Mouse (Mus musculus) cerebral cortex, adult 2 months (tissue): Measurements from ENCODE around the gene Chd4.

ENCODE experiments used
- WGBS: fragments of 180-500 bp; shearing (Covaris S2); methylation state at CpG from one replicate; pipeline ENCODE4 v1.1.7; 2018; 5-methylcytosine and 5-hydroxymethylcytosine counted together

Gene Chd4

DNA sequence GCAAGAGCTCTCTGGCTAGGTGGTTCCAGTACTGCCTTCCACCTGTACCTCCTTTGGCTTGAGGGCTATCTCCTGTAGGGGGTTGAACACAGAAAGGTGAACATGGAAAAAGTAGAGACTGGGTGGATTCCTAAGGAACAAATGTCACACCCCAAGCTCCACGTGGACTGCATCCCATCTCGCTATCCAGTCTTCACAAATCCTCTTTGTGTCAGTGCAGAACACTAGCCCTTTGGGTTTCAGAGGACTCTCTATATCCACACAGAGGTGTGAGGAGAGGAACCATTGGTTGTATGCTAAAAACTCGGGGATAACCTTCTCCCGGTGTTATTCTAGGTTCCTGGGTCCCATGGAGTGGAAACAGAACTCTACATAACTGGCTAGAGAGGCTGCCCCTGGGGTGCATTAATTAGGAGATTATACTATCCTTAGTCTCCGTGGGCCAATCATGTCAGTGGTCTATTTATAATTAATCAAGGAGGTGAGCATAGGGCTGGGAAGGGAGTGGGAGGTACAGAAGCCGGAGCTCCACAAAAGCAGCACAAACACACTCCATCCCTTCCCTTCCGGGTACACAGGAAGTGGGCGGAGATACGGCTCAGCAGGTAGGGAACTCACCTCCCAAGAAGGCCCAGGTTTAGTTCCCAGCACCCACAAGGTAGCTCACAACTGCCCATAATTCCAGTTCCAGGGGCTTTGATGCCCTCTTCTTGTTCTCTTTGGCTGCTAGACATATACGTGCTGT lies 5.3 kb upstream of the Chd4 start:
- 41% methylated on average over 10 of the region's 10 CpGs for WGBS

GRCm38 (mm10) chr6:125092372-125092771 lies 3.4 kb upstream of the Chd4 start:
- WGBS, result 76% methylated on average over 5 of the region's 5 CpGs

DNA sequence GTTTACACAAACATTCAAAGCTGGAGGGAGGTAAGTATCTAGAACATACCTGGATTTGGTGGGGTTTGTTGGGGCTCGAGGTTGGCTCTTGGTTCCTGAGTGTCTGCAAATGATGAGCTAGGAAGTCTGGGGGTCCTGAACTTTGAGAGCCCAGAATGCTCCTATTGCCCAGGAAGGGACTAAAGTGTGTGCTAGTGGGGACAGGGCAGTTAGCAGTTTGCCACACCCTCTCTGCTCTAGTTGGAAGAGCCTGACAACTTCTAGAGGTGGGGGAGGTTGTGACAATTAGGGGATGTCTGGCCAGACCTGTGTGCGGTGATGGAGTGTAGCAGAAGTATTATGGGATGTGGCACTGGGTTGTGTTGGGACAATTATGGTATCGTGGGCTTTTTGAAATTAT lies 938 bp upstream of the Chd4 start:
- 52% methylated on average over 3 of the region's 3 CpGs for WGBS

DNA sequence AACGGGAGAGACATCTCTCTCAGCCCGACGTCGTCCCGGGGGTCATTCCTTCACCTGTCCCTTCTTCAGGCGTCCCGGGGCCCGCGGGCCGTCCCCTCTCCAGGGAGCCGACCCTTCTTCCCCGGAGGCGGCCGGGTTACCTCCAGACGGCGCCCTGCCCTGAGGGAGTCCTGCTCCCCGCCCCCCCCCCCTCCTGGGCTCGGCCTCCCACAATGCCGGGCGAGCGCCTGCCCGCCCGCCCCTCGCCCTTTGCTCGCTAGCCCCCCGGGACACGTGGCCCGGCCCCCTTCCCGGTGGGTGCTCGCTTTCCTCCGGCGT lies 457 bp downstream of the Chd4 start:
- WGBS, result 1% methylated on average over 27 of the region's 32 CpGs

GRCm38 (mm10) chr6:125096597-125097345 lies 990 bp downstream of the Chd4 start:
- under 1% methylated on average over 43 of the region's 44 CpGs for WGBS

DNA sequence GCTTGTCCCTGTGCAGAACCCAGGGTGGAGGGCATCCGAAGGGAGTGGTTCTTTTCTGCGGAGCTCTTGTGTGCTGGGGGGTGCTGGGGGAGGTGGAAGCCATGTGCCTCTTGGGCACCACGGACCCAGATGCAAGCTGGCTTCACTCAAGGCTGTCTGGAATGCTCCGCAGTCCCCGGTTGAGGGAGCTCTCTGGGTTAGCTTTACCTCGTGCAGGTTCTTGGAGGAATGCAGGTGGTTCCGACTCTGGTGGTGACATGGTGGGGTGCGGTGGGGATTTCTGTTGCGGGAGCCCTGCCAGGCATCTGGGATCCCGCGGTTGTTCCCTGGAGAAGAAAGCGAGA lies 1.5 kb downstream of the Chd4 start:
- 1% methylated on average over 12 of the region's 12 CpGs for WGBS

- WGBS, result 23% methylated on average over 8 of the region's 8 CpGs
Observed at GRCm38 (mm10) chr6:125097951-125098350, 2.2 kb downstream of the Chd4 start.

DNA sequence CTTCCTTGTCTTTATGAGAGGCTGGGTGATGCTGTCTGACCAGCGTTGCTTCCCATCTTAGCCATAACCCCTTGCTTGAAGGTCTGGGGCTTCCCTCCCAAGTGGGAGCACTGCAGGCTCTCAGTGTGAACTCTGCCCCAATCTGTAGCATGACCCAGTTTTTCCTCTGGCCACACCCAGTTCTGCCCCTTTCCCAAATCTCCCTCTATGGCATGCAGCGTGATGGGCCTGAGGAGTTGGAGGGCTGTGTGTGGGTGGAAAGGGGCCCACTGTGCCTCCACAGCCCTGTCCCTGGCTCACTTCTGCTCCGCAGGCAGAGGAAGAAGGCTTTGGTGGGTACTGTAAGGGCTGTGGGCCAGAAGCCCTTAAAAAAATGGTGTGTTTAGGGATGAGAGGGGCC lies 2.7 kb downstream of the Chd4 start:
- 22% methylated on average over 3 of the region's 3 CpGs for WGBS

GRCm38 (mm10) chr6:125099421-125099971 lies 3.7 kb downstream of the Chd4 start:
- 15% methylated on average over 5 of the region's 5 CpGs for WGBS

GRCm38 (mm10) chr6:125101444-125101843 lies 5.7 kb downstream of the Chd4 start:
- 83% methylated on average over 9 of the region's 9 CpGs for WGBS

DNA sequence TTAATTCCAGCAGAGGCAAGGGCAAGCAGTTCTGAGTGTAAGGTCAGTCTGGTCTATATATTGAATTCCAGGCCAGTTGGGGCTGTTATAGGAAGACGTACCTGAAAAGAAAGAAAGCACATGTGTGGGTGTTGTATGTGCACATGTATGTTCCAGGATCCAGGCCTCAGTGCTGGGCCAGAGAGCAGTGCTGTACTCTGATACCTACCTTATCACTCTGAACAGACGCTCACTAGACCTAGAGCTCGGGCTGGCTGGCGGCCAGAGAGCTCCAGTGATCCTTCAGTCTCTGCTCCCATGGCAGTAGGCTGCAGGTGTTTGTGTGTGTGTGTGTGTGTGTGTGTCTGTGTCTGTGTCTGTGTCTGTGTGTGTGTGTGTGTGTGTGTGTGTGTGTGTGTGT lies 8.4 kb downstream of the Chd4 start:
- 74% methylated on average over 4 of the region's 4 CpGs for WGBS

DNA sequence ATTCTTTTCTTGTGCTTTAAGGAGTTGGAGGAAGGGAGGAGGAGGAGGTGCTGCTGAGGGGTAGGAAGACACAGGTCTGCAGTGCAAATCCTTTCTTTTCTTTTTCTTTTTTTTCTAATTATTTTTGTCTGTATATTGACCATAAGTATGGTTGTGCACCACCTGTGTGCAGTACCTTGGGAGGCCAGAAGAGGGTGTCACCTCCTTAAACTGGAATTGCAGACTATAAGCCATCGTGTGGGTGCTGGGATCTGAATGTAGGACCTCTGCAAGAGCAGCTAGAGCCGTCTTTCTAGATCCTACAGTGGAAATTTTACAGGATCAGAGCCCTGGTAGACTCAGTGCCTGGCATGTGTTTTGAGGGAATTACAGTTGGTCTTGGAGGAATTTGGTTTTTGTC lies 11.9 kb downstream of the Chd4 start:
- WGBS, result 93% methylated on average over 2 of the region's 2 CpGs

- WGBS, result 86% methylated on average over 14 of the region's 14 CpGs
Observed at GRCm38 (mm10) chr6:125109371-125109770, 13.6 kb downstream of the Chd4 start.

DNA sequence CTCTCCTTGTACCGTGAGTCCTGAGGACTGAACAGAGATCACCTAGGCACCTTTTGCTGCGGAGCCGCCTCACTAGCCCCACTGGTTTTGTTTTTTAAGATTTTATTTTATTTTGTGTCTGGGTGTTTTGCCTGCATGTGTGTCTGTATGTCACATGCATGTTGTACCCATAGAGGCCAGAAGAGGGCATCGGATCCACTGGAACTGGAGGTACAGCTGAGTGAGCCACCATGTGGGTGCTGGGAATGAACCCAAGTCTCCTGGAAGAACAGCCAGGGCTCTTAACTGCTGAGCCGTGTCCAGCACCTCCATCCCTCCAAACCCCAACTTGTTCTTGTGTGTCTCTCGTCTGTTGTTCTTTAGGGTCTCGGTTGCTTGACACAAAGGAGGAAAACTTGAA lies 15.1 kb downstream of the Chd4 start:
- WGBS, result 75% methylated on average over 7 of the region's 7 CpGs

DNA sequence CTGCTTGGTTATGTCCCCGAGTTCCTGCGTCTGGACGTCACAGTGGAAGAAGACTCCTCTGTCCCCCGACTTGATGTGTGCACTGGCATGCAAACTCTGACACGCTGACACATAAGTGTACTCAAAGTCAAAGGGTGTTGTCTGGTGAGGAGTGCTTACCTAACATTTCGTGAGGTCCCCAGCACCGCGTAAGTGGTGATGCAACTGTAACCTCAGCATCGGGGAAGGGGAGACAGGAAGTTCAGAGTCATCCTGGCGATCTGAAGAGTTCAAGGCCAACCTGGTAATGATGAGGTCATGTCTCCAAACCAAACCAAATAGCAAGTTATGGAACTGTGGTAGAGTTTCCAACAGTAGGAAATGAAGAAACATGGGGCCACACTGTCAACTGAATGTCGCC lies 16.8 kb downstream of the Chd4 start:
- 88% methylated on average over 11 of the region's 11 CpGs for WGBS

DNA sequence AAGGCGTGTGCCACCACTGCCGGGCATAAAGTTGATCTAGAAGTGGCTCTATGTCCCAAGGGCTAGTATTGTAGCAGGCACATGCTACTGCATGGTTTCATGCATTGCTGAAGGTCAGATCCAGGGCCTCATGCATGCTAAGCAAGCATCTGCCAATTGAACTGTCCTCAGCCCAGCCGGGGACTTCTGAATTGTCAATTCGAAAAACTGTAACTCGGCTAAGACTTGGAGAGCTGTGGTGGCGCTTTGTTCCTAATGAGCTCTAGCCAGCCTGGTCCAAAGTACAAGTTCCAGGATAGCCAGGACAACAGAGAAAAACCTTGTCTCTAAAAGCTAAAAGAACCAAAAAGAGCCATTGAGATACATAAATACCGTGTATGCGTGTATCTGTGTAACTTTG lies 23.6 kb downstream of the Chd4 start:
- WGBS, result 76% methylated on average over 8 of the region's 8 CpGs

DNA sequence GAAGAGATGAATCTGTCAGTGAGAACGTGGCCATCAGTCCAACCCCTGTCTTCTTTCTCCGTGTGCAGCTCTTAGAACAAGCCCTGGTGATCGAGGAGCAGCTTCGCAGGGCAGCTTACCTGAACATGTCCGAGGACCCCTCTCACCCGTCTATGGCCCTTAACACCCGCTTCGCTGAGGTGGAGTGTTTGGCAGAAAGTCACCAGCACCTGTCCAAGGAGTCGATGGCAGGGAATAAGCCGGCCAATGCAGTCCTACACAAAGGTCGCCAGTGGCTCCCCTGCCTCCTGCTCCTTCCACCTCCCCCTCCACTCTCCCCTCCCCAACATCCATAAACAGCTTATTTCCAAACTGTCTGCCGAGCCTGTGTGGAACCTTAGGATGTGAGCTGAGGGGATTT lies 32.9 kb downstream of the Chd4 start:
- WGBS, result 81% methylated on average over 12 of the region's 12 CpGs

GRCm38 (mm10) chr6:125129710-125130402 lies 34.1 kb downstream of the Chd4 start:
- 81% methylated on average over 20 of the region's 20 CpGs for WGBS

DNA sequence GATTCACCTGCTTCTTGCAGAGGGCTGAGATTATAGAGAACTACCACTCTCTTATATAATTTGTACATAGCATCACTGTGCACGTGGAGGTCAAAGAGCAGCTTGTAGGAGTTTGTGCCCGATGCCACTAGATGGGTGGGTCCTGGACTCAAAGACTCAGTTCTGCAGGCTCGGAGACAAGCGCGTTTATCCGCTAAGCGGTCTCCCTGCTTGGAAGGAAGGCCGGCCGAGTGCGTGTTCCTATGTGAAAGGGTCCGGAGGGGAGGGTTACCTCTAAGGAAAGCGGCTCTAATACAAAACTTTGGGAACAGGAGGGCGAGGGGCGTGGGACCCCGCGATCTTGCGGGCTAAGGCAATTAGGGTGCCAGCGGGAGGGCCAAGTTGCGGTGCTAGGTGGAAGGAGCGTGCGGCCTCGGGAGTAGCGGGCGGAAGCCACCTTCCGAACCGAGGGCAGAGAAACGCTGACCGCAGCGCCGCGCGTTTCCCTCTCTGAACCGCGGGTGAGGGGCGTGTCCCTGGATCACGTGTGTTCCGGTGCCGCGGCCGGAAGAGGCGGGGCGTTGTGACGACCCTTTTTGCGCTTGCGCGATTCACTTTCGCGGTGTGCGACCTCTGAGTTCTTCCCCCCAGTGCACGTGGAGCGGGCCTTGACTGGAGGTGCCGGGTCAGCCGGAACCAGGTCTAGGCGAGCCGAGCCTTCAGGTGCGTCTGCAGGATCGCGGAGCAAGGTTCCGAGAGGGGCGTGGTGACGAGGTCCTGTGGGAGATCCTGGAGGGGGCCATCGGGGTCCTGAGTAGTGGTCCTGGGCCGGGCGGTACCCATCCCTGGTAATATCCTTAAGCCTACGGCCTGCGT lies 35.7 kb downstream of the Chd4 start, which contains the start of gene Nop2:
Gene Nop2 (plus strand): TSS at position 608 of the 855 bp plus-strand sequence.
- WGBS, result under 1% methylated on average over 66 of the region's 66 CpGs

GRCm38 (mm10) chr6:125132470-125132869 lies 36.7 kb downstream of the Chd4 start:
- WGBS, result 5% methylated on average over 11 of the region's 11 CpGs

DNA sequence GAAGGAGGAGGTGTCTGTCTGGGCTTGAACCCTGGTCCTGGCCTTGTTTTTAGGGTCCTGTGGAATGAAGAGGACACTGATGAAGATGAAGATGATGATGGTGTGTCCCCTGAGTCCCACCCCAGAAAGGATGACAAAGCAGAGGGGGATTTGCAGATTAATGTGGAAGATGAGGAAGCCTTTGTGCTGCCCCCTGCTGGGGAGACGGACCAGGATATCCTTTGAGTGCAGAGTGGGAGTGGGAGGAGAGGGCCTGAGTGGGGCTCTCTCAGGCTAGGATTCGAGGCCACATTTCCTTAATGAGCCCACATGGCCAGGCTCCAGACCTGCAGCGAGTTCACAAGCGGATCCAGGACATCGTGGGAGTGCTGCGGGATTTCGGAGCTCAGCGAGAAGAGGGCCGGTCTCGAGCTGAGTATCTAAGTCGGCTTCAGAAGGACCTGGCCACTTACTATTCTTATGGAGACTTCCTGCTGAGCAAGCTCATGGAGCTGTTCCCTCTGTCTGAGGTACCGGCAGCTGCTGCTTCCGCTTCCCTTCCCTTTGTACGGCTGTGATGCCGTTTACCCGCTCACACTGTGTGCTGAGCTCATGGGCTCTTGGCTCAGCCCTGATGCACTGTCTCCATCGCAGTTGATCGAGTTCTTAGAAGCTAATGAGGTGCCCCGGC lies 41.4 kb downstream of the Chd4 start:
- WGBS, result 74% methylated on average over 19 of the region's 19 CpGs
